Mouse (Mus musculus) C2C12 (cell line): ENCODE data around the gene Rcan1. TPM values are rescaled to one million over a fixed set of nuclear protein-coding genes. Genes with fewer than 3 reads are reported as not detected.

ENCODE experiments used
- H3K27me3 ChIP-seq: one replicate; pipeline ENCODE4 v1.6.1; 2011; ENCODE audit not compliant: control insufficient read depth, insufficient read depth, insufficient read length
- H3K36me3 ChIP-seq: one replicate; pipeline ENCODE4 v1.6.1; 2011; ENCODE audit not compliant: control insufficient read depth, insufficient read depth
- H3K4me3 ChIP-seq: one replicate; pipeline ENCODE4 v1.5.1; 2011; ENCODE audit warnings: mild to moderate bottlenecking, control low read depth; ENCODE audit not compliant: poor library complexity, insufficient read depth, severe bottlenecking
- H3K79me2 ChIP-seq: one replicate; pipeline ENCODE4 v1.6.1; 2011; ENCODE audit not compliant: control insufficient read depth, insufficient read depth
- H3K79me3 ChIP-seq: one replicate; pipeline ENCODE4 v1.6.1; 2011; ENCODE audit warnings: low read depth, control low read depth
- H3ac ChIP-seq: one replicate; pipeline ENCODE3; 2011; ENCODE audit warnings: low read depth; ENCODE audit not compliant: control insufficient read depth, insufficient read length
- CEBPB ChIP-seq: IDR thresholded peaks from one replicate; pipeline ENCODE4 v1.6.1; 2011; ENCODE audit warnings: low read depth, mild to moderate bottlenecking, control low read depth, moderate library complexity
- CTCF ChIP-seq: IDR thresholded peaks from one replicate; pipeline ENCODE4 v1.5.1; 2011; ENCODE audit not compliant: control insufficient read depth, insufficient read depth, insufficient read length
- FOSL1 ChIP-seq: IDR thresholded peaks from one replicate; pipeline ENCODE4 v1.8.0; 2011; ENCODE audit warnings: mild to moderate bottlenecking, low read length; ENCODE audit not compliant: poor library complexity, insufficient read depth, severe bottlenecking
- MAX ChIP-seq: IDR thresholded peaks from one replicate; pipeline ENCODE4 v1.6.1; 2011; ENCODE audit warnings: mild to moderate bottlenecking, control low read depth
- MYOD1 ChIP-seq: IDR thresholded peaks from one replicate; pipeline ENCODE4 v1.6.1; 2011; ENCODE audit warnings: low read depth; ENCODE audit not compliant: control insufficient read depth, insufficient read length
- MYOG ChIP-seq: IDR thresholded peaks from one replicate; pipeline ENCODE4 v1.6.1; 2011; ENCODE audit not compliant: control insufficient read depth, insufficient read length; ENCODE audit errors: extremely low read depth
- USF1 ChIP-seq: IDR thresholded peaks from one replicate; pipeline ENCODE4 v1.6.1; 2011; ENCODE audit warnings: low read depth, mild to moderate bottlenecking, control low read depth, moderate library complexity
- polyA plus RNA-seq: library from polyadenylated mRNA; unstranded; fragments of >200 nt; fragmentation: generic; extraction: Trizol; gene quantifications from one replicate; pipeline ENCODE4 v1.2.1, GENCODE M21; 2012; ENCODE audit warnings: missing spikeins

Rcan1 gene
- polyA plus RNA-seq, 1 experiment = 17.4 TPM

GRCm38 (mm10) chr16:92440229-92440628, 30.4 kb downstream of the Rcan1 start:
- H3K27me3 ChIP-seq = no peaks in the 10 kb centered on the region
- H3K79me2 ChIP-seq = no peaks in the 10 kb centered on the region
- no peak for TF ChIP-seq MYOG
- TF ChIP-seq FOSL1 = no peak
- no peak for TF ChIP-seq USF1
- TF ChIP-seq CEBPB = no peak
- TF ChIP-seq MAX = no peak
- no peak for TF ChIP-seq MYOD1
- TF ChIP-seq CTCF = no peak
- H3K4me3 ChIP-seq = no peak overlapping the region
- H3K36me3 ChIP-seq = no peaks in the 10 kb centered on the region
- no peaks in the 10 kb centered on the region for H3K79me3 ChIP-seq
- no peak overlapping the region for H3ac ChIP-seq

- Histone ChIP-seq H3K27me3 (no peaks in the 10 kb centered on the region), H3K79me2 (no peaks in the 10 kb centered on the region), H3ac (no peak overlapping the region), H3K36me3 (no peaks in the 10 kb centered on the region), H3K79me3 (no peaks in the 10 kb centered on the region), H3K4me3 (no peak overlapping the region)
- no peak for TF ChIP-seq MAX
- no peak for TF ChIP-seq MYOD1
Observed at GRCm38 (mm10) chr16:92439775-92440174, 30.9 kb downstream of the Rcan1 start.

GRCm38 (mm10) chr16:92435431-92435985, 35.2 kb downstream of the Rcan1 start:
- Histone ChIP-seq H3K36me3 (no peaks in the 10 kb centered on the region), H3K79me2 (no peaks in the 10 kb centered on the region), H3K4me3 (no peak overlapping the region), H3K27me3 (no peaks in the 10 kb centered on the region), H3ac (no peak overlapping the region), H3K79me3 (no peaks in the 10 kb centered on the region)
- TF ChIP-seq MYOG = no peak
- no peak for TF ChIP-seq FOSL1
- no peak for TF ChIP-seq CTCF
- no peak for TF ChIP-seq USF1
- no peak for TF ChIP-seq MAX

GRCm38 (mm10) chr16:92433176-92433575, 37.5 kb downstream of the Rcan1 start:
- no peak overlapping the region for H3K4me3 ChIP-seq
- no peaks in the 10 kb centered on the region for H3K79me3 ChIP-seq
- no peaks in the 10 kb centered on the region for H3K27me3 ChIP-seq
- H3K79me2 ChIP-seq = no peaks in the 10 kb centered on the region
- H3ac ChIP-seq = no peak overlapping the region
- no peaks in the 10 kb centered on the region for H3K36me3 ChIP-seq
- TF ChIP-seq MYOG = no peak
- TF ChIP-seq USF1 = no peak
- no peak for TF ChIP-seq MAX

GRCm38 (mm10) chr16:92430731-92431130, 39.9 kb downstream of the Rcan1 start:
- no peaks in the 10 kb centered on the region for H3K36me3 ChIP-seq
- H3K4me3 ChIP-seq = no peak overlapping the region
- no peaks in the 10 kb centered on the region for H3K79me3 ChIP-seq
- no peaks in the 10 kb centered on the region for H3K27me3 ChIP-seq
- H3K79me2 ChIP-seq = no peaks in the 10 kb centered on the region
- TF ChIP-seq MYOD1 = no peak
- no peak for TF ChIP-seq MAX
- TF ChIP-seq CTCF = no peak
- TF ChIP-seq USF1 = no peak
- TF ChIP-seq FOSL1 = no peak
- TF ChIP-seq MYOG = no peak
- TF ChIP-seq CEBPB = no peak
- H3ac ChIP-seq = no peak overlapping the region

- H3ac ChIP-seq = no peak overlapping the region
- no peaks in the 10 kb centered on the region for H3K79me2 ChIP-seq
- no peak for TF ChIP-seq MAX
- TF ChIP-seq MYOG = no peak
- no peak for TF ChIP-seq USF1
- no peak for TF ChIP-seq CTCF
- no peak for TF ChIP-seq FOSL1
- TF ChIP-seq MYOD1 = no peak
- no peak for TF ChIP-seq CEBPB
- no peaks in the 10 kb centered on the region for H3K27me3 ChIP-seq
- no peak overlapping the region for H3K4me3 ChIP-seq
- H3K79me3 ChIP-seq = no peaks in the 10 kb centered on the region
- no peaks in the 10 kb centered on the region for H3K36me3 ChIP-seq
Observed at GRCm38 (mm10) chr16:92428197-92428950, 42.3 kb downstream of the Rcan1 start.
